Mouse (Mus musculus) B cell, adult (primary cell): Measurements from ENCODE around the gene Unc13b. TPM values are rescaled to one million over a fixed set of nuclear protein-coding genes. Genes with fewer than 3 reads are reported as not detected.

Source experiments
- total RNA-seq: library from RNA; stranded (reverse); gene quantifications from 4 replicates; pipeline ENCODE4 v1.2.4, GENCODE M21; 2023; ENCODE audit not compliant: inconsistent age

Unc13b gene
- total RNA-seq, result 0.60 to 1.3 TPM (median 0.92 TPM) in 4 replicates

GRCm38 (mm10) chr4:43058753-43059654 is at the start of gene Unc13b:
Gene Unc13b, plus strand, starts transcription at chr4:43058953.

DNA sequence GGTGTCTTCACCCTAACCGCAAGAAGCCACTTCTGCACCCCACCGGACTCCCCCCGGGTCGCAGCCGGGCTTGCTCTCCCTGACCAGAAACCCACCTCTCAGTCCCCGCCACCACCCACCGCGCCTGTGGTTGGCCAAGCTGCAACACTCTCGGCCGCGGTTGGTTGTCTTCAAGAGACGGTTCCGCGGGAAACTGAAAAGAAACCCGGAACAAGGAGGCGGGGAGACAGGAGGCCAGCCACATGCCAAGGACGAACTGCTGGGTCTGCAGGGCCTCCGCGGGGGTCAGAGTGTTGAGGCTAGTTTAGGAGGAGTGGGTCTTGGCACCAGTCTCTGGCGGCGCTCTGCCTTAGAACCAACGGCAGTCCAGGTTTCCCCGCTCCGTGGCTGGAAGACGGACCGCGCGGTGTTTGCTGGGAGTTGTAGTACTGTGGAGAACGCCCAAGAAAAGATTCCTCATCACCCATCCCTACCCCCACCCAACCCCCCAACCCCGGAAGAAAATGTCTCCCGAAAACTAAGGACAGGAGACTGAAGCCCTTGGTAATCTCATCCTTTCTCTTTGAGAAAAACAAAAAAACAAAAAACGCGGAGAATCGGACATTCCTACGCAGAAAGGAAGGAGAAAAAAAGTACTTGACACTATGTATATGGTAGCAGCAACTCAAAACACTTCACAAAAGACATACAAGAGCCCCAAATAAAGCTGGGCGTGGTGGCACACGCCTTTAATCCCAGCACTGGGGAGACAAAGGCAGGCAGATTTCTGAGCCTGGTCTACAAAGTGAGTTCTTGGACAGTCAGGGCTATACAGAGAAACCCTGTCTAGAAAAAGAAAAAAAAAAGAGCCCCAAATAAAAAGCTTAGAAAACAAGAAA is 48.4 kb upstream of the Unc13b start, which contains the start of gene Fancg:
Fancg (minus strand) TSS at position 346 of the 878 bp plus-strand sequence.

DNA sequence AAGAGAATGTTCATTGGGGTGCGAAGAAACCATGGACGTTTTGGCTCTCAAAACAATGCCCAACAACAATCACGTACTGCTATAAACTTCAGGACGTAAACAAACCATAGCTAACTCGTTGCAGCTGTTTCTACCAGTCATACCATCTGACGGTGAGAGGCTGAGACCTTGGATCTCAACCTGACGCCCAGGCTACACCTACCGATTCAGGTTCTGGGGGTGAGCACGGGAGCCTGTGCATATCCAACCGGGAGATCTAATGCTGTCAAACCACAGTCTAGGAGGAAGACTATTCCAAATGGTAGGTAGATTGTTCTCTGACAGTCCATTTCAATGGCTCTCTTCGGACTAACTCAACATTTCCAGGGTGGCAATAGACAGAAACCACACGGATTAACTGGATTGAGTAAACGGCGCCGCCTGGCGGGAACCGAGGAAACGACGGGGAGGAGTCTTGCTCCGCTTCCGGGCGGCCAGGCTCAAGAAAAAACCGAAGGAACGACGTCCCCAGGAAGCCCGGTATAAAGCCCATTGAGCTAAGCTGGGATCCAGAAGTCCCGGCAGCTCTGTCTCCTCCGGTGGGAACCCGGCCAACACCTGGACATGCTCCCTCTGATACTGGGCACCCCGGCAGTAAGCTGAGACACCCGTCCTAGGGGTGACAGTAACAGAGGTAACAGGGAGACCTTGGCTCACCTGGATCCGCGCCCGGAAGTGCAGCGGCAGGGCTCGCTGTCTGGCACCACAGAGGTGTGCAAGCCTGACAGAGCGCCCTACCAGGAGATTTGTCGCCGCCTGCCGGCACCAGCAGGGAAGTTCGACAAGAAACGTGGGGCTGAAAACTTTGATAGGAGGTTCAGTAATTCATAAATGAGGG is 33.4 kb upstream of the Unc13b start, which contains the start of gene Pigo:
Pigo (minus strand) TSS at position 736 of the 877 bp plus-strand sequence.

GRCm38 (mm10) chr4:43031237-43031995 is 27.3 kb upstream of the Unc13b start, which contains the start of gene Stoml2:
Gene Stoml2, minus strand, starts transcription at chr4:43031710.

GRCm38 (mm10) chr4:43045659-43046302 is 13.0 kb upstream of the Unc13b start, which contains the start of gene Fam214b:
Gene Fam214b, minus strand, starts transcription at chr4:43046220.

GRCm38 (mm10) chr4:43266623-43267322 is 208.0 kb downstream of the Unc13b start, which contains the start of gene Atp8b5:
Gene Atp8b5, plus strand, starts transcription at chr4:43267159.

Other genes starting within 250 kb of the Unc13b start
- not detected in 4 replicates for gene Fam205a1, start 205.1 kb upstream of the Unc13b start, total RNA-seq
- gene Gm12394, start 202.2 kb upstream of the Unc13b start, total RNA-seq, result not detected in 4 replicates
- not detected in 4 replicates for gene Fam205c, start 184.7 kb upstream of the Unc13b start, total RNA-seq
- gene Phf24, start 142.3 kb upstream of the Unc13b start, total RNA-seq, result not detected in 4 replicates
- gene Dnajb5, start 109.1 kb upstream of the Unc13b start, total RNA-seq, result 28.3 to 37.5 TPM (median 35.7 TPM) in 4 replicates
- gene 1700022I11Rik, start 89.3 kb upstream of the Unc13b start, total RNA-seq, result 0.18 TPM in 1 of 4 replicates, not detected in the others
- 107 to 113 TPM (median 110 TPM) in 4 replicates for gene Vcp, start 58.4 kb upstream of the Unc13b start, total RNA-seq
- gene Fancg, start 48.4 kb upstream of the Unc13b start, total RNA-seq, result 27.0 to 33.5 TPM (median 32.5 TPM) in 4 replicates
- 37.4 to 52.2 TPM (median 41.8 TPM) in 4 replicates for gene Pigo, start 33.1 kb upstream of the Unc13b start, total RNA-seq
- gene Stoml2, start 27.2 kb upstream of the Unc13b start, total RNA-seq, result 72.2 to 98.5 TPM (median 78.3 TPM) in 4 replicates
- 19.5 to 28.8 TPM (median 22.1 TPM) in 4 replicates for gene Fam214b, start 12.7 kb upstream of the Unc13b start, total RNA-seq
- not detected in 4 replicates for gene Atp8b5, start 208.2 kb downstream of the Unc13b start, total RNA-seq